Mouse (Mus musculus): ENCODE measurements around the gene Brsk1. TPM values are rescaled to one million over a fixed set of nuclear protein-coding genes. Genes with fewer than 3 reads are reported as not detected.

Brsk1 gene
- polyA plus RNA-seq, 1 experiment from 2014 or later = 2.2 TPM

Other genes with a start within 250 kb of the Brsk1 start
- 34.6 and 36.3 TPM in 2 replicates for gene Rdh13, start 245.0 kb upstream of the Brsk1 start, polyA plus RNA-seq (2016; fragmentation: Nextera tagmentation; extraction: Ambion mirVana)
- gene Eps8l1, start 229.9 kb upstream of the Brsk1 start, polyA plus RNA-seq (2016; fragmentation: Nextera tagmentation; extraction: Ambion mirVana) = 1.3 and 2.4 TPM in 2 replicates
- gene Ppp1r12c, start 188.9 kb upstream of the Brsk1 start, polyA plus RNA-seq (2016; fragmentation: Nextera tagmentation; extraction: Ambion mirVana) = 34.2 and 34.8 TPM in 2 replicates
- 4.3 and 4.5 TPM in 2 replicates for gene Tnnt1, start 174.2 kb upstream of the Brsk1 start, polyA plus RNA-seq (2016; fragmentation: Nextera tagmentation; extraction: Ambion mirVana)
- 1.8 and 1.9 TPM in 2 replicates for gene Tnni3, start 166.4 kb upstream of the Brsk1 start, polyA plus RNA-seq (2016; fragmentation: Nextera tagmentation; extraction: Ambion mirVana)
- gene Dnaaf3, start 158.2 kb upstream of the Brsk1 start, polyA plus RNA-seq (2016; fragmentation: Nextera tagmentation; extraction: Ambion mirVana) = 2.7 and 3.2 TPM in 2 replicates
- 4.9 and 6.7 TPM in 2 replicates for gene Syt5, start 143.1 kb upstream of the Brsk1 start, polyA plus RNA-seq (2016; fragmentation: Nextera tagmentation; extraction: Ambion mirVana)
- gene Ptprh, start 86.6 kb upstream of the Brsk1 start, polyA plus RNA-seq (2016; fragmentation: Nextera tagmentation; extraction: Ambion mirVana) = 0.06 TPM in 1 of 2 replicates, not detected in the other
- gene Tmem86b, start 59.2 kb upstream of the Brsk1 start, polyA plus RNA-seq (2016; fragmentation: Nextera tagmentation; extraction: Ambion mirVana) = 1.6 and 2.1 TPM in 2 replicates
- 8.0 and 9.2 TPM in 2 replicates for gene Ppp6r1, start 31.6 kb upstream of the Brsk1 start, polyA plus RNA-seq (2016; fragmentation: Nextera tagmentation; extraction: Ambion mirVana)
- gene Hspbp1, start 5.5 kb upstream of the Brsk1 start, polyA plus RNA-seq (2016; fragmentation: Nextera tagmentation; extraction: Ambion mirVana) = 135 and 137 TPM in 2 replicates
- 0.11 and 0.20 TPM in 2 replicates for gene Tmem150b, start 34.6 kb downstream of the Brsk1 start, polyA plus RNA-seq (2016; fragmentation: Nextera tagmentation; extraction: Ambion mirVana)
- gene Kmt5c, start 49.5 kb downstream of the Brsk1 start, polyA plus RNA-seq (2016; fragmentation: Nextera tagmentation; extraction: Ambion mirVana) = 98.9 and 101 TPM in 2 replicates
- 40.4 and 44.2 TPM in 2 replicates for gene Cox6b2, start 62.5 kb downstream of the Brsk1 start, polyA plus RNA-seq (2016; fragmentation: Nextera tagmentation; extraction: Ambion mirVana)
- gene Fam71e2, start 80.7 kb downstream of the Brsk1 start, polyA plus RNA-seq (2016; fragmentation: Nextera tagmentation; extraction: Ambion mirVana) = not detected in 2 replicates
- not detected in 2 replicates for gene Il11, start 92.3 kb downstream of the Brsk1 start, polyA plus RNA-seq (2016; fragmentation: Nextera tagmentation; extraction: Ambion mirVana)
- 0.34 TPM in 1 of 2 replicates, not detected in the other for gene Tmem190, start 92.3 kb downstream of the Brsk1 start, polyA plus RNA-seq (2016; fragmentation: Nextera tagmentation; extraction: Ambion mirVana)
- 3.9 and 4.4 TPM in 2 replicates for gene Tmem238, start 99.1 kb downstream of the Brsk1 start, polyA plus RNA-seq (2016; fragmentation: Nextera tagmentation; extraction: Ambion mirVana)
- 374 and 397 TPM in 2 replicates for gene Rpl28, start 102.3 kb downstream of the Brsk1 start, polyA plus RNA-seq (2016; fragmentation: Nextera tagmentation; extraction: Ambion mirVana)
- gene Ube2s, start 122.0 kb downstream of the Brsk1 start, polyA plus RNA-seq (2016; fragmentation: Nextera tagmentation; extraction: Ambion mirVana) = 399 and 408 TPM in 2 replicates
- 0.47 and 0.79 TPM in 2 replicates for gene Shisa7, start 154.1 kb downstream of the Brsk1 start, polyA plus RNA-seq (2016; fragmentation: Nextera tagmentation; extraction: Ambion mirVana)
- 2.6 and 2.9 TPM in 2 replicates for gene Isoc2b, start 179.7 kb downstream of the Brsk1 start, polyA plus RNA-seq (2016; fragmentation: Nextera tagmentation; extraction: Ambion mirVana)
- 0.73 and 1.0 TPM in 2 replicates for gene Isoc2a, start 186.5 kb downstream of the Brsk1 start, polyA plus RNA-seq (2016; fragmentation: Nextera tagmentation; extraction: Ambion mirVana)
- gene Gm36210, start 215.9 kb downstream of the Brsk1 start, polyA plus RNA-seq (2016; fragmentation: Nextera tagmentation; extraction: Ambion mirVana) = 0.12 and 0.22 TPM in 2 replicates
- gene Zfp628, start 224.6 kb downstream of the Brsk1 start, polyA plus RNA-seq (2016; fragmentation: Nextera tagmentation; extraction: Ambion mirVana) = 4.1 and 4.2 TPM in 2 replicates
- 8.1 and 8.3 TPM in 2 replicates for gene Nat14, start 231.4 kb downstream of the Brsk1 start, polyA plus RNA-seq (2016; fragmentation: Nextera tagmentation; extraction: Ambion mirVana)
- 1.2 and 1.3 TPM in 2 replicates for gene Ssc5d, start 235.2 kb downstream of the Brsk1 start, polyA plus RNA-seq (2016; fragmentation: Nextera tagmentation; extraction: Ambion mirVana)